Mouse (Mus musculus) C2C12 (cell line): ENCODE results near the gene Pam. TPM values are rescaled to one million over a fixed set of nuclear protein-coding genes. Genes with fewer than 3 reads are reported as not detected.

Experiments used
- H3K27me3 ChIP-seq: one replicate; pipeline ENCODE4 v1.6.1; 2011; ENCODE audit not compliant: control insufficient read depth, insufficient read depth, insufficient read length
- H3K36me3 ChIP-seq: one replicate; pipeline ENCODE4 v1.6.1; 2011; ENCODE audit not compliant: control insufficient read depth, insufficient read depth
- H3K4me3 ChIP-seq: one replicate; pipeline ENCODE4 v1.5.1; 2011; ENCODE audit warnings: mild to moderate bottlenecking, control low read depth; ENCODE audit not compliant: poor library complexity, insufficient read depth, severe bottlenecking
- H3K79me2 ChIP-seq: one replicate; pipeline ENCODE4 v1.6.1; 2011; ENCODE audit not compliant: control insufficient read depth, insufficient read depth
- H3K79me3 ChIP-seq: one replicate; pipeline ENCODE4 v1.6.1; 2011; ENCODE audit warnings: low read depth, control low read depth
- H3ac ChIP-seq: one replicate; pipeline ENCODE3; 2011; ENCODE audit warnings: low read depth; ENCODE audit not compliant: control insufficient read depth, insufficient read length
- CEBPB ChIP-seq: IDR thresholded peaks from one replicate; pipeline ENCODE4 v1.6.1; 2011; ENCODE audit warnings: low read depth, mild to moderate bottlenecking, control low read depth, moderate library complexity
- CTCF ChIP-seq: IDR thresholded peaks from one replicate; pipeline ENCODE4 v1.5.1; 2011; ENCODE audit not compliant: control insufficient read depth, insufficient read depth, insufficient read length
- FOSL1 ChIP-seq: IDR thresholded peaks from one replicate; pipeline ENCODE4 v1.8.0; 2011; ENCODE audit warnings: mild to moderate bottlenecking, low read length; ENCODE audit not compliant: poor library complexity, insufficient read depth, severe bottlenecking
- MAX ChIP-seq: IDR thresholded peaks from one replicate; pipeline ENCODE4 v1.6.1; 2011; ENCODE audit warnings: mild to moderate bottlenecking, control low read depth
- MYOD1 ChIP-seq: IDR thresholded peaks from one replicate; pipeline ENCODE4 v1.6.1; 2011; ENCODE audit warnings: low read depth; ENCODE audit not compliant: control insufficient read depth, insufficient read length
- MYOG ChIP-seq: IDR thresholded peaks from one replicate; pipeline ENCODE4 v1.6.1; 2011; ENCODE audit not compliant: control insufficient read depth, insufficient read length; ENCODE audit errors: extremely low read depth
- USF1 ChIP-seq: IDR thresholded peaks from one replicate; pipeline ENCODE4 v1.6.1; 2011; ENCODE audit warnings: low read depth, mild to moderate bottlenecking, control low read depth, moderate library complexity
- polyA plus RNA-seq: library from polyadenylated mRNA; unstranded; fragments of >200 nt; fragmentation: generic; extraction: Trizol; gene quantifications from one replicate; pipeline ENCODE4 v1.2.1, GENCODE M21; 2012; ENCODE audit warnings: missing spikeins

The Pam gene
- polyA plus RNA-seq, 1 experiment = 27.6 TPM

GRCm38 (mm10) chr1:97974968-97975367 is 120.5 kb downstream of the Pam start:
- no peaks in the 10 kb centered on the region for H3K27me3 ChIP-seq
- peaks cover 8% of the 10 kb centered on the region for H3K36me3 ChIP-seq
- no peak overlapping the region for H3ac ChIP-seq
- TF ChIP-seq USF1 = no peak
- no peak for TF ChIP-seq CTCF
- no peak for TF ChIP-seq FOSL1
- no peak for TF ChIP-seq MAX
- TF ChIP-seq CEBPB = no peak
- no peak for TF ChIP-seq MYOG
- TF ChIP-seq MYOD1 = no peak
- H3K79me2 ChIP-seq = no peaks in the 10 kb centered on the region
- H3K4me3 ChIP-seq = no peak overlapping the region
- no peaks in the 10 kb centered on the region for H3K79me3 ChIP-seq

GRCm38 (mm10) chr1:97969765-97970164 is 125.7 kb downstream of the Pam start:
- Histone ChIP-seq H3K36me3 (peaks cover 9% of the 10 kb centered on the region), H3K27me3 (no peaks in the 10 kb centered on the region), H3K79me2 (no peaks in the 10 kb centered on the region), H3K79me3 (no peaks in the 10 kb centered on the region), H3ac (no peak overlapping the region), H3K4me3 (no peak overlapping the region)
- no peak for TF ChIP-seq FOSL1
- TF ChIP-seq CTCF = no peak
- TF ChIP-seq USF1 = no peak
- TF ChIP-seq MAX = no peak
- TF ChIP-seq MYOD1 = no peak
- no peak for TF ChIP-seq MYOG
- TF ChIP-seq CEBPB = no peak

- Histone ChIP-seq H3K79me2 (no peaks in the 10 kb centered on the region), H3K79me3 (no peaks in the 10 kb centered on the region), H3K4me3 (no peak overlapping the region), H3K36me3 (no peaks in the 10 kb centered on the region), H3K27me3 (no peaks in the 10 kb centered on the region), H3ac (no peak overlapping the region)
- TF ChIP-seq MYOG = no peak
- TF ChIP-seq CTCF = no peak
- TF ChIP-seq MAX = no peak
- TF ChIP-seq MYOD1 = no peak
- no peak for TF ChIP-seq USF1
- TF ChIP-seq FOSL1 = no peak
- TF ChIP-seq CEBPB = no peak
Observed at GRCm38 (mm10) chr1:97963711-97964110, 131.7 kb downstream of the Pam start.

- no peaks in the 10 kb centered on the region for H3K27me3 ChIP-seq
- H3K79me2 ChIP-seq = no peaks in the 10 kb centered on the region
- H3ac ChIP-seq = no peak overlapping the region
- no peak for TF ChIP-seq MAX
- no peaks in the 10 kb centered on the region for H3K36me3 ChIP-seq
- H3K4me3 ChIP-seq = no peak overlapping the region
- no peaks in the 10 kb centered on the region for H3K79me3 ChIP-seq
Observed at GRCm38 (mm10) chr1:97962134-97962533, 133.3 kb downstream of the Pam start.

- Histone ChIP-seq H3K79me2 (no peaks in the 10 kb centered on the region), H3K27me3 (no peaks in the 10 kb centered on the region), H3K4me3 (no peak overlapping the region), H3K79me3 (no peaks in the 10 kb centered on the region), H3ac (no peak overlapping the region), H3K36me3 (no peaks in the 10 kb centered on the region)
- TF ChIP-seq CTCF = no peak
- no peak for TF ChIP-seq MYOG
- no peak for TF ChIP-seq MYOD1
- no peak for TF ChIP-seq USF1
- TF ChIP-seq FOSL1 = no peak
- no peak for TF ChIP-seq CEBPB
- TF ChIP-seq MAX = no peak
Observed at GRCm38 (mm10) chr1:97960681-97961080, 134.8 kb downstream of the Pam start.

GRCm38 (mm10) chr1:97960124-97960523 is 135.3 kb downstream of the Pam start:
- no peaks in the 10 kb centered on the region for H3K79me3 ChIP-seq
- H3ac ChIP-seq = no peak overlapping the region
- no peaks in the 10 kb centered on the region for H3K36me3 ChIP-seq
- H3K27me3 ChIP-seq = no peaks in the 10 kb centered on the region
- TF ChIP-seq USF1 (no peak), CEBPB (no peak), MYOD1 (no peak), MAX (no peak), MYOG (no peak), FOSL1 (no peak), CTCF (no peak)
- H3K4me3 ChIP-seq = no peak overlapping the region
- no peaks in the 10 kb centered on the region for H3K79me2 ChIP-seq
